Mouse (Mus musculus) adrenal gland, adult 10 weeks (tissue): ENCODE data around the gene Wsb2. TPM values are rescaled to one million over a fixed set of nuclear protein-coding genes. Genes with fewer than 3 reads are reported as not detected.

ENCODE experiments used
- polyA plus RNA-seq: library from polyadenylated mRNA; stranded (reverse); fragments of 350-450 nt; fragmentation: Illumina TruSeq; extraction: RNeasy Lipid Tissue Mini Kit (QIAGEN cat#74804); gene quantifications from one replicate; pipeline ENCODE4 v1.2.3, GENCODE M21; 2014; ENCODE audit warnings: low read depth, low replicate concordance

Wsb2 gene
- 27.0 TPM for polyA plus RNA-seq

GRCm38 (mm10) chr5:117357129-117357477 lies at the start of gene Wsb2:
TSS of gene Wsb2 (plus strand) at chr5:117357304.

GRCm38 (mm10) chr5:117318741-117319629 lies 38.1 kb upstream of the Wsb2 start, which contains the start of gene Vsig10:
TSS of gene Vsig10 (plus strand) at chr5:117319083.

GRCm38 (mm10) chr5:117388877-117389276 lies 31.8 kb downstream of the Wsb2 start, which contains the start of gene Rfc5:
TSS of gene Rfc5 (minus strand) at chr5:117389047.

GRCm38 (mm10) chr5:117413507-117414501 lies 56.7 kb downstream of the Wsb2 start, which contains the start of gene Ksr2:
TSS of gene Ksr2 (plus strand) at chr5:117414000.

Other genes with a start within 250 kb of the Wsb2 start
- 32.4 TPM for gene Suds3, start 241.2 kb upstream of the Wsb2 start, polyA plus RNA-seq
- gene Taok3, start 237.2 kb upstream of the Wsb2 start, polyA plus RNA-seq, result 26.4 TPM
- 129 TPM for gene Pebp1, start 69.7 kb upstream of the Wsb2 start, polyA plus RNA-seq
- 14.2 TPM for gene Vsig10, start 38.2 kb upstream of the Wsb2 start, polyA plus RNA-seq
- gene Rfc5, start 31.7 kb downstream of the Wsb2 start, polyA plus RNA-seq, result 3.2 TPM
- gene Ksr2, start 56.7 kb downstream of the Wsb2 start, polyA plus RNA-seq, result 3.3 TPM